Mouse (Mus musculus) limb, embryonic 13.5 days (tissue): ENCODE data around the gene Rere. TPM values are rescaled to one million over a fixed set of nuclear protein-coding genes. Genes with fewer than 3 reads are reported as not detected.
"Not testable (repeated sequence)": the region's sequence is repeated elsewhere in the genome, so short reads cannot be mapped to it uniquely, and the experiment has no call there.

Experiments used
- ATAC-seq: fragments of 200-750 bp; cut with Nextera tagmentation; 2 replicates; pipeline ENCODE4 v1.8.0; 2017; ENCODE audit warnings: low read depth, moderate number of reproducible peaks, moderate TSS enrichment; ENCODE audit not compliant: low FRiP score
- H3K27ac ChIP-seq: fragments of 300-500 bp; sonication (generic); 2 replicates; pipeline ENCODE4 v1.5.1; 2015; ENCODE audit warnings: inconsistent platforms, mild to moderate bottlenecking, moderate library complexity
- H3K27me3 ChIP-seq: fragments of 300-500 bp; sonication (generic); 2 replicates; pipeline ENCODE4 v1.6.1; 2015; ENCODE audit warnings: mild to moderate bottlenecking, inconsistent platforms
- H3K36me3 ChIP-seq: fragments of 300-500 bp; sonication (generic); 2 replicates; pipeline ENCODE4 v1.6.1; 2015; ENCODE audit warnings: inconsistent platforms, mild to moderate bottlenecking, moderate library complexity
- H3K4me1 ChIP-seq: fragments of 300-500 bp; sonication (generic); 2 replicates; pipeline ENCODE4 v1.6.1; 2015; ENCODE audit warnings: inconsistent platforms
- H3K4me2 ChIP-seq: fragments of 300-500 bp; sonication (generic); replicated peaks from 2 replicates; pipeline ENCODE4 v1.6.1; 2015; ENCODE audit warnings: inconsistent platforms, mild to moderate bottlenecking, moderate library complexity
- H3K4me3 ChIP-seq: fragments of 300-500 bp; sonication (generic); 2 replicates; pipeline ENCODE4 v1.5.1; 2015; ENCODE audit warnings: moderate library complexity, mild to moderate bottlenecking, inconsistent platforms
- H3K9ac ChIP-seq: fragments of 300-500 bp; sonication (generic); 2 replicates; pipeline ENCODE4 v1.6.1; 2015; ENCODE audit warnings: mild to moderate bottlenecking, inconsistent platforms
- H3K9me3 ChIP-seq: fragments of 300-500 bp; sonication (generic); 2 replicates; pipeline ENCODE4 v1.6.1; 2016; ENCODE audit warnings: inconsistent platforms
- WGBS: fragments of 180-500 bp; shearing (Covaris S2); methylation state at CpG from one replicate; pipeline ENCODE4 v1.1.7; 2015; 5-methylcytosine and 5-hydroxymethylcytosine counted together
- polyA plus RNA-seq: library from polyadenylated mRNA; unstranded; fragments of >200 nt; fragmentation: Nextera tagmentation; extraction: Ambion mirVana; gene quantifications from 2 replicates; pipeline ENCODE4 v1.2.1, GENCODE M21; 2015

The Rere gene
- polyA plus RNA-seq, 1 experiment from 2014 or later = 24.2 TPM

DNA sequence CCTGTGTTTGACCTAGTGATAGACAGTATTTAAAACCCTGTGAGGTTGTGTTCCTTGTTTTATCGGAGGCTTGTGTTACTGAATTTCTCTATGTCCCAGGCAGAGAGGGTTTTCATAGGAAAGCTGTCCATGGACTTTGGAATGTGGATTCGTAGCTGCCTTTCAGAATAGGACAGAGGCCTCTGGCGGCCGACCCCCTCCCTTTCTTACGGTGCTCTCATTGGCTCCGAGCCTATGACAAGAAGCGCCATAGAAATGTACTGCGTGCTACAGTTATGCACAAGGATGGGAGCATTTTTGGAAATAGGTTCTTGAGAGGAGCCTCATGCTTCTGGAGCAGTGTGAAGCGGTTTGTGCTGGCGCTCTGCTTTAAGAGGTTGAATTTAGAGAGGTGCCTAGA lies 187.8 kb downstream of the Rere start:
- Histone ChIP-seq H3K4me3 (no peak overlapping the region), H3K4me1 (peaks cover 8% of the 10 kb centered on the region; the same call in 1 of the 2 replicates), H3K9me3 (no peaks in the 10 kb centered on the region), H3K36me3 (peaks cover 29% of the 10 kb centered on the region), H3K27ac (no peak overlapping the region), H3K9ac (no peak overlapping the region), H3K4me2 (no peak overlapping the region), H3K27me3 (no peaks in the 10 kb centered on the region)
- 90% methylated on average over 10 of the region's 10 CpGs for WGBS
- ATAC-seq = no peak

GRCm38 (mm10) chr4:150470674-150471328 lies 189.4 kb downstream of the Rere start:
- no peak overlapping the region for H3K4me2 ChIP-seq
- WGBS = 90% methylated on average over 4 of the region's 4 CpGs
- no peak overlapping the region for H3K9ac ChIP-seq
- no peak overlapping the region for H3K27ac ChIP-seq
- no peaks in the 10 kb centered on the region for H3K9me3 ChIP-seq
- no peak overlapping the region for H3K4me3 ChIP-seq
- peaks cover 33% of the 10 kb centered on the region for H3K36me3 ChIP-seq
- peaks cover 3% of the 10 kb centered on the region; the same call in 1 of the 2 replicates for H3K4me1 ChIP-seq
- no peaks in the 10 kb centered on the region for H3K27me3 ChIP-seq
- no peak for ATAC-seq

DNA sequence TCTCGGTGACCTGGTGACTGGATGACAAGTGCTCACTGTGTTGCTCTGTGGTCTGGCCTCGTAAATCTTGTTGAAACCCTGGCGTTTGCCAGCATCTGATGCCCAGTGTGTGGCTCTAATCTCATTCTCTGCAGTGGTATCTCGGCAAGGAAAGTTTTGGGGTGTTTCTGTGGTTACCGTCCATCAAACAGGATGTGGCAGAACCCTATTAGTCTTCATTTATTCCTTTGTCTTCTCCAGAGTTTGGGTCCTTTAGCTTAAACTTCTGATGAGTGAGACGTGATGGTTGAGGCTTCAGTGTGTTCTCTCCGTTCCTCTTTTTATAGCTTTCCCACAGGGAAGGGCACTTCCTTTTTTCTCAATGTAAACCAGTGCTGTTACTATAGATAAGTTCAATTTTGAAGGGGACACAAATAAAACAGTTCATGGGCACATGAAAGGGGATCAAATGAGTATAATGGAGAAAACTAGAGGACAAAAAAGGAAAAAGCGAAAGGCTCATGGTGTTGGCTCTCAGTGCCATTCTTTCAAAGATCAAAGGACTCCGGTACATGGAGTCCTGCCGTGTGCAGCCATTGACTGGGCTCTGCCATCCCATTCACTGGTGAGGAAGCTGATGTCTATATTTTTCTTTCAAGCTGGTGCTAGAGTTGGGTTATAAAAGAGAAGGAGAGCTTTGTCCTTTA lies 191.4 kb downstream of the Rere start:
- peaks cover 3% of the 10 kb centered on the region; the same call in 1 of the 2 replicates for H3K4me1 ChIP-seq
- no peaks in the 10 kb centered on the region for H3K27me3 ChIP-seq
- no peak overlapping the region for H3K9ac ChIP-seq
- peaks cover 42% of the 10 kb centered on the region for H3K36me3 ChIP-seq
- no peak overlapping the region for H3K4me2 ChIP-seq
- WGBS = 48% methylated on average over 10 of the region's 10 CpGs
- H3K9me3 ChIP-seq = no peaks in the 10 kb centered on the region
- no peak overlapping the region for H3K4me3 ChIP-seq
- H3K27ac ChIP-seq = no peak overlapping the region
- no peak for ATAC-seq

- Histone ChIP-seq H3K27me3 (no peaks in the 10 kb centered on the region), H3K4me3 (no peak overlapping the region), H3K27ac (no peak overlapping the region), H3K9me3 (no peaks in the 10 kb centered on the region), H3K4me1 (peaks cover 3% of the 10 kb centered on the region; the same call in 1 of the 2 replicates), H3K36me3 (peaks cover 46% of the 10 kb centered on the region), H3K4me2 (no peak overlapping the region), H3K9ac (no peak overlapping the region)
- WGBS = 87% methylated on average over 4 of the region's 4 CpGs
- ATAC-seq = no peak
Measured at GRCm38 (mm10) chr4:150473437-150474070, 192.1 kb downstream of the Rere start.

GRCm38 (mm10) chr4:150474086-150474485 lies 192.6 kb downstream of the Rere start:
- H3K9ac ChIP-seq = no peak overlapping the region
- peaks cover 3% of the 10 kb centered on the region; the same call in 1 of the 2 replicates for H3K4me1 ChIP-seq
- H3K4me2 ChIP-seq = no peak overlapping the region
- no peak overlapping the region for H3K4me3 ChIP-seq
- ATAC-seq = no peak
- no peaks in the 10 kb centered on the region for H3K9me3 ChIP-seq
- H3K36me3 ChIP-seq = peaks cover 48% of the 10 kb centered on the region
- no peaks in the 10 kb centered on the region for H3K27me3 ChIP-seq
- WGBS = 84% methylated on average over 7 of the region's 7 CpGs
- no peak overlapping the region for H3K27ac ChIP-seq

GRCm38 (mm10) chr4:150476258-150476657 lies 194.8 kb downstream of the Rere start:
- Histone ChIP-seq H3K36me3 (peaks cover 42% of the 10 kb centered on the region), H3K27me3 (no peaks in the 10 kb centered on the region), H3K9me3 (no peaks in the 10 kb centered on the region), H3K4me2 (no peak overlapping the region), H3K4me1 (no peaks in the 10 kb centered on the region), H3K9ac (no peak overlapping the region), H3K27ac (no peak overlapping the region), H3K4me3 (no peak overlapping the region)
- WGBS = 72% methylated on average over 5 of the region's 5 CpGs
- ATAC-seq = no peak

DNA sequence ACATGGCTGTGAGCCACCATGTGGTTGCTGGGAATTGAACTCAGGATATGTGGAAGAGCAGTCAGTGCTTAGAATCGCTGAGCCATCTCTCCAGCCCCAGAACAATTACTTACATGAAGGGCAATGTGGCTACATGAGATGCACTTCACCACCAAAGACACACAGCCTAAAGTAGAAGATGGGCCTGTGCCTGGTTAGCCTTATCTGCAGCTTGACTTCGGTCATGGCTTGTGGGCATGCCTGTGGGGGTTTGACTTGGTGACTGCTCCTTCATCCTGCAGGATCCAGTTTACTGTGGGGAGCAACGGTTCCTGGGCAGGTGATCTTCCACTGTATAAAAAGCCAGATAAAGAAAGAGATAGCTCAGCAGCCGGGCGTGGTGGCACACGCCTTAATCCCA lies 196.6 kb downstream of the Rere start:
- no peak overlapping the region for H3K9ac ChIP-seq
- H3K27ac ChIP-seq = no peak overlapping the region
- no peak overlapping the region for H3K4me2 ChIP-seq
- H3K4me1 ChIP-seq = no peaks in the 10 kb centered on the region
- H3K4me3 ChIP-seq = no peak overlapping the region
- H3K36me3 ChIP-seq = peaks cover 43% of the 10 kb centered on the region
- H3K27me3 ChIP-seq = no peaks in the 10 kb centered on the region
- no peaks in the 10 kb centered on the region for H3K9me3 ChIP-seq
- WGBS = 90% methylated on average over 6 of the region's 6 CpGs
- no peak for ATAC-seq

- WGBS = 89% methylated on average over 5 of the region's 5 CpGs
- H3K4me2 ChIP-seq, H3K4me3 ChIP-seq, H3K27me3 ChIP-seq, H3K27ac ChIP-seq, H3K9me3 ChIP-seq, ATAC-seq, H3K9ac ChIP-seq: not testable (repeated sequence)
- peaks cover 21% of the 10 kb centered on the region for H3K4me1 ChIP-seq
- peaks cover 35% of the 10 kb centered on the region for H3K36me3 ChIP-seq
Measured at GRCm38 (mm10) chr4:150483081-150483480, 201.6 kb downstream of the Rere start.

GRCm38 (mm10) chr4:150486097-150486496 lies 204.7 kb downstream of the Rere start:
- Histone ChIP-seq H3K36me3 (peaks cover 14% of the 10 kb centered on the region), H3K9me3 (no peaks in the 10 kb centered on the region), H3K9ac (no peak overlapping the region), H3K4me1 (peaks cover 35% of the 10 kb centered on the region), H3K27me3 (no peaks in the 10 kb centered on the region), H3K4me2 (no peak overlapping the region), H3K4me3 (no peak overlapping the region), H3K27ac (no peak overlapping the region)
- no peak for ATAC-seq
- WGBS = 60% methylated on average over 2 of the region's 2 CpGs

- Histone ChIP-seq H3K27me3 (no peaks in the 10 kb centered on the region), H3K9me3 (no peaks in the 10 kb centered on the region), H3K9ac (no peak overlapping the region), H3K4me2 (no peak overlapping the region), H3K36me3 (peaks cover 10% of the 10 kb centered on the region), H3K4me3 (no peak overlapping the region), H3K27ac (no peak overlapping the region), H3K4me1 (peaks cover 35% of the 10 kb centered on the region)
- 39% methylated on average over 5 of the region's 5 CpGs for WGBS
- no peak for ATAC-seq
Measured at GRCm38 (mm10) chr4:150487109-150487508, 205.7 kb downstream of the Rere start.

- H3K27me3 ChIP-seq = no peaks in the 10 kb centered on the region
- peak overlapping the region; percentile 67 for H3K4me2 ChIP-seq
- peaks cover 36% of the 10 kb centered on the region for H3K4me1 ChIP-seq
- H3K9ac ChIP-seq = peak overlapping the region; percentile 58
- no peaks in the 10 kb centered on the region for H3K9me3 ChIP-seq
- peak; percentile 95 for ATAC-seq
- H3K36me3 ChIP-seq = peaks cover 9% of the 10 kb centered on the region; the same call in 1 of the 2 replicates
- H3K4me3 ChIP-seq = peak overlapping the region; percentile 40
- H3K27ac ChIP-seq = peak overlapping the region; percentile 85
- WGBS = 22% methylated on average over 12 of the region's 12 CpGs
Measured at GRCm38 (mm10) chr4:150488096-150488748, 206.8 kb downstream of the Rere start.

- no peak for ATAC-seq
- H3K27ac ChIP-seq = peak overlapping the region; percentile 85
- peaks cover 40% of the 10 kb centered on the region for H3K4me1 ChIP-seq
- H3K4me2 ChIP-seq = peak overlapping the region; percentile 67
- H3K36me3 ChIP-seq = peaks cover 8% of the 10 kb centered on the region; the same call in 1 of the 2 replicates
- H3K4me3 ChIP-seq = peak overlapping the region; percentile 40
- H3K9ac ChIP-seq = peak overlapping the region; percentile 58
- H3K27me3 ChIP-seq = no peaks in the 10 kb centered on the region
- WGBS = 54% methylated on average over 4 of the region's 4 CpGs
- H3K9me3 ChIP-seq = no peaks in the 10 kb centered on the region
Measured at GRCm38 (mm10) chr4:150488767-150489166, 207.3 kb downstream of the Rere start.
